Mouse (Mus musculus) embryonic facial prominence, embryonic 12.5 days (tissue): ENCODE data around the gene BC051665. TPM values are rescaled to one million over a fixed set of nuclear protein-coding genes. Genes with fewer than 3 reads are reported as not detected.

Experiments
- ATAC-seq: fragments of 200-750 bp; cut with Nextera tagmentation; 2 replicates; pipeline ENCODE4 v1.8.0; 2017; ENCODE audit not compliant: insufficient number of reproducible peaks, insufficient read depth, low FRiP score, low TSS enrichment
- H3K27ac ChIP-seq: fragments of 300-500 bp; sonication (generic); 2 replicates; pipeline ENCODE4 v1.5.1; 2016; ENCODE audit warnings: mild to moderate bottlenecking
- H3K27me3 ChIP-seq: fragments of 300-500 bp; sonication (generic); 2 replicates; pipeline ENCODE4 v1.6.1; 2016; ENCODE audit warnings: mild to moderate bottlenecking, moderate library complexity
- H3K36me3 ChIP-seq: fragments of 300-500 bp; sonication (generic); 2 replicates; pipeline ENCODE4 v1.6.1; 2016; ENCODE audit warnings: mild to moderate bottlenecking
- H3K4me1 ChIP-seq: fragments of 300-500 bp; sonication (generic); 2 replicates; pipeline ENCODE4 v1.6.1; 2016
- H3K4me2 ChIP-seq: fragments of 300-500 bp; sonication (generic); replicated peaks from 2 replicates; pipeline ENCODE4 v1.6.1; 2016; ENCODE audit warnings: mild to moderate bottlenecking, moderate library complexity
- H3K4me3 ChIP-seq: fragments of 300-500 bp; sonication (generic); 2 replicates; pipeline ENCODE4 v1.5.1; 2016; ENCODE audit warnings: mild to moderate bottlenecking
- H3K9ac ChIP-seq: fragments of 300-500 bp; sonication (generic); 2 replicates; pipeline ENCODE4 v1.6.1; 2016; ENCODE audit warnings: mild to moderate bottlenecking, moderate library complexity
- H3K9me3 ChIP-seq: fragments of 300-500 bp; sonication (generic); 2 replicates; pipeline ENCODE4 v1.6.1; 2016; ENCODE audit warnings: mild to moderate bottlenecking, moderate library complexity
- WGBS: fragments of 180-500 bp; shearing (Covaris S2); methylation state at CpG from one replicate; pipeline ENCODE4 v1.1.7; 2016; 5-methylcytosine and 5-hydroxymethylcytosine counted together
- polyA plus RNA-seq: library from polyadenylated mRNA; unstranded; fragments of >200 nt; fragmentation: Nextera tagmentation; extraction: Ambion mirVana; gene quantifications from 2 replicates; pipeline ENCODE4 v1.2.1, GENCODE M21; 2016

BC051665 gene
- polyA plus RNA-seq, 1 experiment from 2014 or later = not detected

GRCm38 (mm10) chr13:60760392-60760791, 25.8 kb downstream of the BC051665 start:
- Histone ChIP-seq H3K27me3 (no peaks in the 10 kb centered on the region), H3K36me3 (peaks cover 44% of the 10 kb centered on the region), H3K4me1 (no peaks in the 10 kb centered on the region), H3K9me3 (no peaks in the 10 kb centered on the region), H3K4me3 (no peak overlapping the region), H3K27ac (no peak overlapping the region), H3K9ac (no peak overlapping the region), H3K4me2 (no peak overlapping the region)
- ATAC-seq = no peak
- WGBS = 93% methylated on average over 12 of the region's 12 CpGs

GRCm38 (mm10) chr13:60759136-60759535, 27.0 kb downstream of the BC051665 start:
- no peak for ATAC-seq
- Histone ChIP-seq H3K4me1 (no peaks in the 10 kb centered on the region), H3K9ac (no peak overlapping the region), H3K4me2 (no peak overlapping the region), H3K9me3 (no peaks in the 10 kb centered on the region), H3K4me3 (no peak overlapping the region), H3K27ac (no peak overlapping the region), H3K36me3 (peaks cover 46% of the 10 kb centered on the region), H3K27me3 (no peaks in the 10 kb centered on the region)
- 38% methylated on average over 6 of the region's 6 CpGs for WGBS

GRCm38 (mm10) chr13:60757292-60757691, 28.9 kb downstream of the BC051665 start:
- ATAC-seq = no peak
- Histone ChIP-seq H3K27me3 (no peaks in the 10 kb centered on the region), H3K36me3 (peaks cover 56% of the 10 kb centered on the region), H3K4me3 (no peak overlapping the region), H3K4me2 (no peak overlapping the region), H3K27ac (no peak overlapping the region), H3K9ac (no peak overlapping the region), H3K9me3 (no peaks in the 10 kb centered on the region), H3K4me1 (no peaks in the 10 kb centered on the region)
- 88% methylated on average over 13 of the region's 13 CpGs for WGBS

- Histone ChIP-seq H3K36me3 (peaks cover 58% of the 10 kb centered on the region), H3K4me1 (no peaks in the 10 kb centered on the region), H3K27me3 (no peaks in the 10 kb centered on the region), H3K4me3 (no peak overlapping the region), H3K9ac (no peak overlapping the region), H3K4me2 (no peak overlapping the region), H3K27ac (no peak overlapping the region), H3K9me3 (no peaks in the 10 kb centered on the region)
- no peak for ATAC-seq
- WGBS = 76% methylated on average over 2 of the region's 2 CpGs
Observed at GRCm38 (mm10) chr13:60755251-60755650, 30.9 kb downstream of the BC051665 start.

GRCm38 (mm10) chr13:60753216-60753615, 32.9 kb downstream of the BC051665 start:
- Histone ChIP-seq H3K27ac (no peak overlapping the region), H3K4me1 (no peaks in the 10 kb centered on the region), H3K27me3 (no peaks in the 10 kb centered on the region), H3K4me2 (no peak overlapping the region), H3K4me3 (no peak overlapping the region), H3K9me3 (no peaks in the 10 kb centered on the region), H3K36me3 (peaks cover 69% of the 10 kb centered on the region), H3K9ac (no peak overlapping the region)
- no peak for ATAC-seq
- 97% methylated on average over 6 of the region's 6 CpGs for WGBS

- H3K9ac ChIP-seq = no peak overlapping the region
- no peak for ATAC-seq
- H3K4me1 ChIP-seq = no peaks in the 10 kb centered on the region
- H3K4me3 ChIP-seq = no peak overlapping the region
- 93% methylated on average over 7 of the region's 7 CpGs for WGBS
- no peak overlapping the region for H3K4me2 ChIP-seq
- H3K27me3 ChIP-seq = no peaks in the 10 kb centered on the region
- peaks cover 61% of the 10 kb centered on the region for H3K36me3 ChIP-seq
- H3K27ac ChIP-seq = no peak overlapping the region
- H3K9me3 ChIP-seq = no peaks in the 10 kb centered on the region
Observed at GRCm38 (mm10) chr13:60750930-60751329, 35.2 kb downstream of the BC051665 start.

- Histone ChIP-seq H3K4me3 (no peak overlapping the region), H3K4me1 (no peaks in the 10 kb centered on the region), H3K9me3 (no peaks in the 10 kb centered on the region), H3K9ac (no peak overlapping the region), H3K4me2 (no peak overlapping the region), H3K27ac (no peak overlapping the region), H3K36me3 (peaks cover 51% of the 10 kb centered on the region), H3K27me3 (no peaks in the 10 kb centered on the region)
- no peak for ATAC-seq
- WGBS = 82% methylated on average over 2 of the region's 2 CpGs
Observed at GRCm38 (mm10) chr13:60748556-60748955, 37.6 kb downstream of the BC051665 start.

- Histone ChIP-seq H3K9me3 (no peaks in the 10 kb centered on the region), H3K4me2 (no peak overlapping the region), H3K27me3 (no peaks in the 10 kb centered on the region), H3K4me3 (no peak overlapping the region), H3K4me1 (no peaks in the 10 kb centered on the region), H3K9ac (no peak overlapping the region), H3K36me3 (peaks cover 39% of the 10 kb centered on the region), H3K27ac (no peak overlapping the region)
- WGBS = 90% methylated on average over 1 of the region's 1 CpGs
- no peak for ATAC-seq
Observed at GRCm38 (mm10) chr13:60747201-60747600, 39.0 kb downstream of the BC051665 start.

GRCm38 (mm10) chr13:60746271-60746670, 39.9 kb downstream of the BC051665 start:
- Histone ChIP-seq H3K27ac (no peak overlapping the region), H3K27me3 (no peaks in the 10 kb centered on the region), H3K9ac (no peak overlapping the region), H3K36me3 (peaks cover 37% of the 10 kb centered on the region), H3K4me1 (no peaks in the 10 kb centered on the region), H3K4me3 (no peak overlapping the region), H3K4me2 (no peak overlapping the region), H3K9me3 (no peaks in the 10 kb centered on the region)
- WGBS = 38% methylated on average over 1 of the region's 1 CpGs
- ATAC-seq = no peak

GRCm38 (mm10) chr13:60745358-60745757, 40.8 kb downstream of the BC051665 start:
- Histone ChIP-seq H3K4me1 (no peaks in the 10 kb centered on the region), H3K4me2 (no peak overlapping the region), H3K9ac (no peak overlapping the region), H3K36me3 (peaks cover 29% of the 10 kb centered on the region), H3K9me3 (no peaks in the 10 kb centered on the region), H3K4me3 (no peak overlapping the region), H3K27ac (no peak overlapping the region), H3K27me3 (no peaks in the 10 kb centered on the region)
- 90% methylated on average over 12 of the region's 12 CpGs for WGBS
- no peak for ATAC-seq

- peaks cover 29% of the 10 kb centered on the region for H3K36me3 ChIP-seq
Observed at GRCm38 (mm10) chr13:60744736-60745135, 41.4 kb downstream of the BC051665 start.

GRCm38 (mm10) chr13:60744078-60744460, 42.1 kb downstream of the BC051665 start:
- Histone ChIP-seq H3K9ac (no peak overlapping the region), H3K4me1 (no peaks in the 10 kb centered on the region), H3K9me3 (no peaks in the 10 kb centered on the region), H3K4me3 (no peak overlapping the region), H3K27me3 (no peaks in the 10 kb centered on the region), H3K4me2 (no peak overlapping the region), H3K36me3 (peaks cover 25% of the 10 kb centered on the region), H3K27ac (no peak overlapping the region)
- 34% methylated on average over 7 of the region's 7 CpGs for WGBS
- ATAC-seq = peak; percentile 65

More at GRCm38 (mm10) chr13:60744736-60745135, 41.4 kb downstream of the BC051665 start:
- no peak overlapping the region for H3K4me2 ChIP-seq
- H3K9me3 ChIP-seq = no peaks in the 10 kb centered on the region
- no peak for ATAC-seq
- H3K27ac ChIP-seq = no peak overlapping the region
- H3K27me3 ChIP-seq = no peaks in the 10 kb centered on the region
- 91% methylated on average over 3 of the region's 3 CpGs for WGBS
- no peak overlapping the region for H3K9ac ChIP-seq
- no peak overlapping the region for H3K4me3 ChIP-seq
- no peaks in the 10 kb centered on the region for H3K4me1 ChIP-seq
